Mouse (Mus musculus) bone marrow, adult 2 months (tissue): Measurements from ENCODE around the gene Sorbs2.

Experiments used
- CTCF ChIP-seq: fragments of 200-500 bp; IDR thresholded peaks from 2 replicates; pipeline ENCODE4 v1.5.1; 2011; ENCODE audit warnings: low read length, control low read depth; ENCODE audit not compliant: control insufficient read depth, insufficient read depth
- POLR2A ChIP-seq: fragments of 200-500 bp; IDR thresholded peaks from 2 replicates; pipeline ENCODE4 v1.6.1; 2011; ENCODE audit warnings: low read depth, mild to moderate bottlenecking, control low read depth, low read length, borderline replicate concordance; ENCODE audit not compliant: control insufficient read depth

GRCm38 (mm10) chr8:45528890-45529289 lies 21.3 kb downstream of the Sorbs2 start:
- TF ChIP-seq CTCF (no peak), POLR2A (no peak)
